Mouse (Mus musculus) cerebellum, postnatal 25 days (tissue): ENCODE results near the gene Btbd35f14.
"Not testable (repeated sequence)": the region's sequence is repeated elsewhere in the genome, so short reads cannot be mapped to it uniquely, and the experiment has no call there.

Experiments
- DNase-seq, 2 experiments: peaks; one replicate each; pipeline ENCODE4 v3.0.0; 2021; ENCODE audit warnings: mixed read lengths in 2 of 2

The Btbd35f14 gene

DNA sequence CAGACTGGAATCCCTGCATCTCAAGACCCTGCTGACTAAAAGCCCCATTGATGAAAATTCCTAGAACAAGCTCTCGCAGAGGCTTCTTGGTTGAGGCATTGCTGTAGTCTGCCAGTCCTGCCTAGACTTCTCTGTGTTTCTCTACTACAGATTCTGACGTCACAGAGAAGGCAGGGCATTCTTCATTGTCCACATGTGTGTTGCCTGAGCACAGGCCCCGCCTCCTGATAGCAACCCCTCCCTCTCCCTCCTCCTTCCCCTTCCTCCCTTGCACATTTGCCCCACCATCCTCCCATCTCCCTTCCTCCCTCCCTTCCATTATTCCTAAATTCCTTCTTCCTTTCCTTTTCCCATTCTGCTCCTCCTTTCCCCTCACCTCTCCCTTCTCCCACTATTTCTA lies at the start of gene Btbd35f14:
Gene Btbd35f14, minus strand, starts transcription at position 101 of the 400 bp plus-strand sequence.
- DNase-seq, result not testable (repeated sequence)

DNA sequence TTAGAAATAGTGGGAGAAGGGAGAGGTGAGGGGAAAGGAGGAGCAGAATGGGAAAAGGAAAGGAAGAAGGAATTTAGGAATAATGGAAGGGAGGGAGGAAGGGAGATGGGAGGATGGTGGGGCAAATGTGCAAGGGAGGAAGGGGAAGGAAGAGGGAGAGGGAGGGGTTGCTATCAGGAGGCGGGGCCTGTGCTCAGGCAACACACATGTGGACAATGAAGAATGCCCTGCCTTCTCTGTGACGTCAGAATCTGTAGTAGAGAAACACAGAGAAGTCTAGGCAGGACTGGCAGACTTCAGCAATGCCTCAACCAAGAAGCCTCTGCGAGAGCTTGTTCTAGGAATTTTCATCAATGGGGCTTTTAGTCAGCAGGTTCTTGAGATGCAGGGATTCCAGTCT lies 45.3 kb downstream of the Btbd35f14 start, which contains the start of gene Btbd35f13:
Gene Btbd35f13, plus strand, starts transcription at position 301 of the 400 bp plus-strand sequence.
- not testable (repeated sequence) for DNase-seq
